7 mouse cellular contexts compared by ENCODE assay signal in genomic region chr5:36935486-36936473, GRCm38 (mm10). TPM values are rescaled to one million over a fixed set of nuclear protein-coding genes. Genes with fewer than 3 reads are reported as not detected.
A peak's percentile ranks its signal among the peaks of the same experiment; 100 is the strongest.
DNase-seq lines count a peak whose midpoint lies in the region; ATAC-seq and TF ChIP-seq lines count a peak whose summit lies in the region.

No protein-coding gene starts in this region.

- no peak overlapping the region for H3K27ac ChIP-seq in forebrain, embryonic 12.5 days
- peak overlapping the region; percentile 81 for H3K27ac ChIP-seq in hindbrain, postnatal 0 days
- H3K27ac ChIP-seq in liver, embryonic 11.5 days (ENCODE audit: low read depth, low read length): no peak overlapping the region

- no peaks in the 10 kb centered on the region; the same call in 1 of the 2 replicates for H3K27me3 ChIP-seq in forebrain, embryonic 12.5 days
- H3K27me3 ChIP-seq in hindbrain, postnatal 0 days (ENCODE audit: insufficient read depth, low read length): no peaks in the 10 kb centered on the region
- H3K27me3 ChIP-seq in liver, embryonic 11.5 days (replicated peaks; ENCODE audit: control insufficient read depth, insufficient read depth, low read length): no peaks in the 10 kb centered on the region

- peaks cover 15% of the 10 kb centered on the region for H3K4me1 ChIP-seq in forebrain, embryonic 12.5 days
- H3K4me1 ChIP-seq in hindbrain, postnatal 0 days (ENCODE audit: insufficient read depth, low read length): peaks cover 13% of the 10 kb centered on the region
- no peaks in the 10 kb centered on the region for H3K4me1 ChIP-seq in liver, embryonic 11.5 days (replicated peaks; ENCODE audit: control insufficient read depth, insufficient read depth, low read length)

- ATAC-seq in forebrain, embryonic 12.5 days (ENCODE audit: low FRiP score): peak; percentile 85
- ATAC-seq in hindbrain, postnatal 0 days: peak; percentile 83
- ATAC-seq in liver, embryonic 11.5 days (replicated peaks; ENCODE audit: low FRiP score): no peak

- no peaks in the 10 kb centered on the region for H3K36me3 ChIP-seq in forebrain, embryonic 12.5 days (replicated peaks)
- peaks cover 10% of the 10 kb centered on the region for H3K36me3 ChIP-seq in hindbrain, postnatal 0 days (ENCODE audit: insufficient read depth, low read length)
- H3K36me3 ChIP-seq in liver, embryonic 11.5 days (ENCODE audit: control insufficient read depth, insufficient read depth, low read length): no peaks in the 10 kb centered on the region

- no peak overlapping the region for H3K4me3 ChIP-seq in forebrain, embryonic 12.5 days (replicated peaks)
- H3K4me3 ChIP-seq in hindbrain, postnatal 0 days (ENCODE audit: low read length): no peak overlapping the region
- no peak overlapping the region for H3K4me3 ChIP-seq in liver, embryonic 11.5 days (ENCODE audit: low read depth, low read length)

- no peaks in the 10 kb centered on the region for H3K9me3 ChIP-seq in forebrain, embryonic 12.5 days
- H3K9me3 ChIP-seq in hindbrain, postnatal 0 days (ENCODE audit: low read length): no peaks in the 10 kb centered on the region
- no peaks in the 10 kb centered on the region for H3K9me3 ChIP-seq in liver, embryonic 11.5 days (ENCODE audit: control insufficient read depth, low read length)

- TF ChIP-seq CTCF in hindbrain, postnatal 0 days (IDR thresholded peaks at IDR 0.05; ENCODE audit: low read depth): no peak

- H3K4me2 ChIP-seq in forebrain, embryonic 12.5 days: no peak overlapping the region
- no peak overlapping the region for H3K4me2 ChIP-seq in hindbrain, postnatal 0 days (ENCODE audit: low read depth, low read length)
- no peak overlapping the region for H3K4me2 ChIP-seq in liver, embryonic 11.5 days

- H3K9ac ChIP-seq in forebrain, embryonic 12.5 days: no peak overlapping the region
- no peak overlapping the region for H3K9ac ChIP-seq in hindbrain, postnatal 0 days (replicated peaks; ENCODE audit: low read length)
- H3K9ac ChIP-seq in liver, embryonic 11.5 days (ENCODE audit: low read depth, low read length): no peak overlapping the region

- peak; percentile 76 for DNase-seq in right cerebral cortex, adult 18-20 months
- DNase-seq in right cerebral cortex, postnatal 25 days: no peak
- peak; percentile 91 for DNase-seq in hindbrain, postnatal 0 days (ENCODE audit: low spot score)
- DNase-seq in liver, embryonic 11.5 days (ENCODE audit: low spot score): no peak
- DNase-seq in kidney, postnatal 14 days: no peak
- no peak for DNase-seq in gastrocnemius, postnatal 25 days

- 59% methylated on average over 17 of the region's 17 CpGs for WGBS in forebrain, embryonic 12.5 days
- WGBS in hindbrain, postnatal 0 days: 32% methylated on average over 17 of the region's 17 CpGs
- 72% methylated on average over 17 of the region's 17 CpGs for WGBS in liver, embryonic 11.5 days

RNA-seq across cellular contexts. Expression of gene Wfs1, which starts 53.2 kb away (rescaled TPM):
- 7.8 and 7.9 TPM in 2 replicates for polyA plus RNA-seq in forebrain, embryonic 12.5 days (2016; fragmentation: Nextera tagmentation; extraction: Ambion mirVana)
- 9.8 and 14.0 TPM in 2 replicates for total RNA-seq in hindbrain, postnatal 0 days (2014; rRNA removed)
- 8.7 and 9.2 TPM in 2 replicates for polyA plus RNA-seq in hindbrain, postnatal 0 days (2015; fragmentation: Nextera tagmentation; extraction: Ambion mirVana)
- polyA plus RNA-seq in liver, embryonic 11.5 days (2014; fragmentation: Nextera tagmentation; extraction: Ambion mirVana): 3.4 and 3.8 TPM in 2 replicates
- total RNA-seq in gastrocnemius, postnatal 25 days (2021): 10 to 100 TPM; 61.1 to 73.3 TPM

Comparison
In these comparisons a context has a peak if more than half of its experiments do, and no peak if none do; other contexts are left out.
1. DNase-seq: peak in right cerebral cortex, adult 18-20 months (single experiment) and hindbrain, postnatal 0 days (single experiment); none in right cerebral cortex, postnatal 25 days (single experiment), liver, embryonic 11.5 days (single experiment), kidney, postnatal 14 days (single experiment) and gastrocnemius, postnatal 25 days (single experiment).